Mouse (Mus musculus) kidney, adult 8-10 months (tissue): Measurements from ENCODE around the gene Gm498.

Source experiments
- DNase-seq, 2 experiments: peaks; one replicate each; pipeline ENCODE4 v3.0.0; 2022

The Gm498 gene

DNA sequence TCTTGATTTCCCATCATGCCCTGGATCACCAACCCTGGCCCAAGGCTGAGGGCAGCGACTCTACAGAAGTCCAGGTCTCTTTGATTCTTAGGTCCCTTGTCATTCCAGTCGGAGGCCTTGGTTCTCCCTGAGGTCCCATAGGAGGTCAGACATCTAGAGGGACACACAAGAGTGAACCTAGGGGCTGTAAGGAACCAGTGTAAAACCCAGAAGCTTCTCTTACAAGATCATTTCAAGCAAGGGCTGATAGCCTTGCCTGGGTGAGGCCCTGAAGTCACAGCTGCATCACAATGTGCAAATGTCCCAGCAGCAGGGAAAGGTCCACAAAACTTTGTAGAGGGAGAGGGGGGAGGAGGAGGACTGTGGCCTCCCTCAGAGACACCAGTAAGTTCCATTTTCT, at the start of gene Gm498:
TSS of gene Gm498 (plus strand) at position 301 of the 400 bp plus-strand sequence.
- DNase-seq, result no peak

DNA sequence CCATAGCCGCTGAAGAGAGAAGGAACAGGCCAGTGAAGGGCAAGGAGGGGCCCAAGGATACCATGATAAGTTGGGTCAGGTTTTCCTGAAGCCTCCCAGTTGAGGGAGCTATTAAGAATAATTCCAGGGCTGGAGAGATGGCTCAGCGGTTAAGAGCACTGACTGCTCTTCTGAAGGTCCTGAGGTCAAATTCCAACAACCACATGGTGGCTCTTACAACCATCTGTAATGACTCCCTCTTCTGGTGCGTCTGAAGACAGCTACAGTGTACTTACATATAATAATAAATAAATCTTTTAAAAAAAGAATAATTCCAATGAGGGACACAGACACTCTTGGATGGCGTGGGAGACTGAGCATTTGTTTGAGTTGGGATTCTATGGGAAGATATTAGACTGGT, 47.4 kb upstream of the Gm498 start:
- peak; percentile 19 to 23 for DNase-seq

DNA sequence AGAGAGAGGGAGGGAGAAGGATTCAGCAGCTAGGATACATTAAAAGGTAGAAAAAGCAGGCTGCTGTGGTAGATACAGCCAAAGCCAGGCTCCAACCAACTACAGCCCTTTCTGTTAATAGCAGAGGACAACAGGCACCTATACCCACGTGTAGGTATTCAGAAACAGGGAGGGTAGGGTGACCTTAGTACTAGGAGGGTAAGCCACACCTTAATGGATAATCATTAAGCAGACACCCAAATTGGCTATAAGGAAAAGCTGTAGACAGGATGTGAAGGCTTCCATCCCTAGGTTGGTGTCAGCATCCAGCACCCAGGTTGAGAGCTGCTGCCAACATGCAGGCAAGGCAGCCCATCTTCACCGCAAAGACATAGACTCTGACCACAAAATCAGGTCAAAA, 45.4 kb upstream of the Gm498 start:
- peak in 1 of 2 experiments; percentile 45 for DNase-seq

DNA sequence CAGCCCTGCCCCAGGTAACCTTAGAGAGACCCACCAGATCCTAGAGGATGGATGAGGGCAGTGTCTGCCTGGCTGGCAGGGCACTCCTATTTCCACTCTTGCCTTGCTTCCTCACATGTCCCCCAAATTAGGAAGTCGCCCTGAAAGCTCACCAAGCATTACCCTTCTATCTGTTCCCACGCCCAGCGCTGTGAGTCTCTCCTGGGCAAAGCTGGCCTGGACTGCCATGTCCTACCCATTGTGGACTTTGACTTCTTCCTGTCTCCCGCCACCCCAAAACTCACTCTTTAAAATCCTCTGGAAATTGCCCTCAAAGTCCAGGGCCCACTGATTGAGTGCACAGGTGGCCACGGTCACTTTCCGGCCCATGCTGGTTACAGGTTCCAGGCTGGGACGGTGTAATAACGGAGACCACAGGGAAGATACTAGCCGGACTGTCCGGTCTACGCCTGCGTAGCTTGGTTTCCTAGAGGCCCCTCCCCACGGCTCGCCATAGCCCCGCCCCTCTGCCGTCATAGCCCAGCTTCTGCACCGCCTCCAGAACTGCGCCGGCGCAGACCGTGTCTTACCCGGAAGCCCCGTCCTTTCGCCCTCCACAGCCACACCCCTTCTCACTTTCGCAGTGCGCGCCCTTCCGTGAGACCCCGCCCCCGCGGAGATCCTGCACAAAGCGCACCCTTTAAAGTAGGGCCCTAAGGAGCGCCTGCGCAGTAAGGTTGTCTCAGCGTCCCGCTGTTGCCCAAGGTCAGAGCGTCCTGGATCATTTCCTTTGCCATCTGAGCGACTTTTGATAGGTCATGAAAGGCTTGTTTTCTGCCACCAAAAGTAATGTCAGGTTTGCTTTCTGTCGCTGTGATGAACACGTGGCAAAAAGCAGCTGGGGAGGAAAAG, 44.0 kb upstream of the Gm498 start, which contains the start of the genes Nadsyn1 and Dhcr7:
TSS of gene Nadsyn1 (minus strand) at position 475 of the 891 bp plus-strand sequence.
TSS of gene Dhcr7 (plus strand) at position 771 of the 891 bp plus-strand sequence.
- peak; percentile 99 to 100 for DNase-seq

DNA sequence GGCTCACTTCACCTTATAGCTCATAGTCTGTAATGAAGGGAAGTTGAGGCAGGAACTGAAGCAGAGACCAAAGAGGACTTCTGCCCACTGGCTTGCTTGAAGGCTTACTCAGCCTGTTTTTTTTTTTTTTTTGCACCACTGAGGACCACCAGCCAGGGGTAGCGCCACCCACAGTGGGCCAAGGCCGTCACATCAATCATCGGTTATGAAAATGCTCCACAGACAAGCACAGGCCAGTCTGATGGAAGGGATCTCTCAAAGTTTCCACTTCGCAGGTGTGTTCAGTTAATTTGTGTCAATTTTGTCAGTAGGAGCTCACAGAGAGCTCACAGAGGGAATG, 43.4 kb upstream of the Gm498 start:
- no peak for DNase-seq

DNA sequence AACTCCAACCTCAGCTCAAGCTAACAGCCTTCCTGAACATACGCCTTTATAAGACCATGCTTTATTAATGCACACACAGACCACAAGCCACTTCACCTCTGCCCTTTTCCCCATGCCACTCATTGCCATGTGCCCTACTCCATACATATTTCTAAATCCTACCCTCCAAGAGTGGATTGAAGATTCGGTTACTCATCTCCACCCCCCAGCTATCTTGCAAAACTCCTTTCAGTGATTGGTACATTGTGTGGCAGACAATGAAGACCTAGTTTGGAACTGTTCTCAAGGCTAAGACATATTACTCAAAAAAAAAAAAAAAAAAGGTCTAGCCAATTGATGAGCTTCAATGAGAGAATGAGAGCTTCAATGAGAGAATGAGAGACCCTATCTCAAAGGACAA, 39.7 kb upstream of the Gm498 start:
- no peak for DNase-seq

DNA sequence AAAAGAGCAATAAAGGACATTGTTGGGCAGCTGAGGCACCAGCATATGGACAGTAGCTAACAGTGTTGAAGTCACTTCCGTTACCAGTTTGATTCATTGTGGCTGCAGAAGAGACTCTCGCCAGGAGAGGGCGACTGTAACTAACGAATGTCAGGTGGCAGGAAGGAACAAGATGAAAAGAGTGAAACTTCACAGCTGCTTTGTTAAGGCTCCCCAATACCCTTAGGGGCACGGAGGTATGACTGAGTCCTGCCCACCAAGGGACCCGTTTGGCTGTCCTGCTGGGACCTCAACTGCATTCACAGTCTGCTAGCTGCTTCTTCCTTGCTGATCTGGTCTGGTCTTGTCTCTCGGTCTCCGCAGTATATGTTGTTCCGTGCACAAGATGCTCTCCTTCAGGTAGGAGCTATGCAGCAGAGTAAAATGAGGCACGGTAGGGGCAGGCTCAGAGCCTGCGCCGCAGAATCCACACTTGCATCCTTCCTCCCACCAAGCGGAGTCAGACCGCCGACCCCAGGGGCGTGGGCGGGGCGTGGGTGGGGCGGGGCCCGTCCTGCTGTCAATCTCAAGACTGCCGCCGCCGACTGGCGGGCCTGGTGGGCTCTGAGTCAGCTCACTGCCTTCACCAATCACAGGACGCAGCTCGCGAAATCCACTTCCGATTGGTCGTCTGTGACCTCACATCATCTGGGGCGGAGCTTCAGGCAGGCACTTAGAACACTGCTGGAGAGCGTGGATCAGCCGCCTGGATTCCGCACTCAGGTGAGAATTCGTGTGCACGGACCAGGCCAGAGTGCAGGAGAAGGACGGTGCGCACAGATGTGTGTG, 36.9 kb upstream of the Gm498 start:
- DNase-seq, result peak; percentile 96

DNA sequence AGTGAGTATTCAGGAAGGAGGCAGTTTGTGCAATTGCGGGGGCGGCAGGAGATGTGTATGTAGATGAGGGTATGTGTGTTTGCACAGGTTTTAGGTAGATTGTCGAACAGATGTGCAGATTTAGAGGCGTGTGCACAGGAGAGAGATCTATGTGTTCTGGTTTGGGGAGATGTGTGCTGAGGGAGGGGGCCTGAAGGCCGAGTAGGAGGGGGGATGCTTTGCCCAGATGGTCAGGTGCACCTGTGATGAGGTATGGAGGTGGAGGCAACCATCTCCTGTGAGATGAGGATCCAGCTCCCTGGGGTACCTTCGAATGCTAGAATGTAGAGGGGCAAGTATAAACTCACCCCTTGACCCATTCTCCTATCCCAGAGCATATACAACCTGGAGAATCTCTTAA, 36.2 kb upstream of the Gm498 start:
- no peak for DNase-seq

DNA sequence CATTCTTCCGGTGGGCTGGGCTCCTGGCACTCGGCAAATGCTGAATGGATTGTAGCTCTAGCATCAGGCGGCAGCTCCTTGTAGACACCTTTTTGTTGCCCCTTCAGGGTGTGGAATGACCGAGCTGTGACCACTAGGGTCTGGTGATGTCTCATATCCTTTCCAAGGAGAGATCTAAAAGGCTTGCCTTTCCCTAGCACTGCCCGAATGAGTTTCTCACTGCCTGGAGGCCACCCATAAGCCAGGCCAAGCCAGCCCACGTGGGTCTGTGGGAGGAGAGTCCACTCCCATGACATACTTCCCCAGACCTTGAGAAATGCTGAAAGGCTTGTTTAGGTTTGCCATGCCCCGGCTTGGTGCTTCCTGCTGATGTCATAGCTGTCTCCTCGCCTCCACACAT, 34.4 kb upstream of the Gm498 start:
- DNase-seq, result no peak

DNA sequence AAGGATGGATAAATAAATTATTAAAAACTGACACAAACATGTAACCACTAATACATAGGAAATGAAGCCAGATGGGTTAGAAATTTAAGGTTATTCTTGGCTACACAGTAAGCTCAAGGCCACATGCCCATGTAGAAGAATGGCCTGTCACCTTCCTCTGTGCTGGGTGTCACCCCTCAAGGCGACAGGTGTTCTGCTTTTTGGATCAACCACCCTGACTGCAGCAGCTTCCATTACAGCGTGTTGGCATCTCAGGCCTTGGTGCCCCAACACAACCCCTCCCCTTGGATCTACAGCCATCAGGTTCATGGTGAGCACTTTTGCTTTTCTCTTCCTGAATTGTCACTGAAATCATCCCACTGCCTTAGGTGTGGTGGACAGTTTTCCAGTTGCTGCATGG, 34.0 kb upstream of the Gm498 start:
- no peak for DNase-seq

DNA sequence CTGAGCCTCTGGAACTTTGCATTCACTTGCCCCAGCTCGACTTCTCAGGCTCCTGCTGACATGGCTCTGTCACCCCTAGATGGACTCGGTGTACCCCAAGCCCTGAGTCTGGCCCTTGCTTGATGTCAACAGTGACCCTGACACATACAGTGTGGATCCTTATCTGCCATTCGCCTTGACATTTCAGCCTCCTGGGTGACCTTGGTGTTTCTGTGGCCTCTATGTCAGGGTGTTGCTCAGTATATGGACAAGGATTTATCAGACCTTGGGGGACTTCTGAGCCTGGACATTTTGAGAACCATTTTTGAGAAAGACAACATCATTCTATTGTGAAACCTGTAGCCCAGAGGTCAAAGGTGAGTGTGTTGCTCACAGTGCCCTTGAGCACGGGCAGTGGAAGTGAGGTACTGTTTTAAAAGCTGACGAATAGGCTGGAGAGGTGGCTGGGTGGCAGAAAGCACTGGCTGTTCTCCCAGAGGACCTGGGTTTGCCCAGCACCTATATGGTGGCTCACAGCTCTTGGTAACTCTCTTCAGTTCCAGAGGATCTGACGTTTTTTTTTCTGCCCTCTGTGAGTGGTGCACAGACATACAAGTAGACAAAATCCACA, 33.0 kb upstream of the Gm498 start:
- no peak for DNase-seq

DNA sequence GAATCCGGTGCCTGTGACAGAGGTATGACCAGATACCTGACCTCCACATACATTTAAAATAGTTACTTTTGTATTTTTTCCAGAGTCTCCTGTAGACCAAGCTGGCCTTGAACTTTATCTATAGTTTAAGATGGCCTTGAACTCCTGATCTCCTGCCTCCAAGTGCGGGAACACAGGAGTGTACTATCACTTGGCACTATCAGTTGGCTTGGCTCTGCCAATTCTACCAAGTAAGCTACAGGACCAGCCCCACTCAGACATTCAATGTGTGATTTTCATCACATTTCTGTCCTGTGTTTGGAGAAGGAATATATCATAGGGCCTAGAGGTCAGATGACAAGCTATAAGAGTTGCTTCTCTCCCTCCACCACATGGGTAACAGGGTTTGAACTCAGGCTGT, 32.3 kb upstream of the Gm498 start:
- DNase-seq, result no peak

DNA sequence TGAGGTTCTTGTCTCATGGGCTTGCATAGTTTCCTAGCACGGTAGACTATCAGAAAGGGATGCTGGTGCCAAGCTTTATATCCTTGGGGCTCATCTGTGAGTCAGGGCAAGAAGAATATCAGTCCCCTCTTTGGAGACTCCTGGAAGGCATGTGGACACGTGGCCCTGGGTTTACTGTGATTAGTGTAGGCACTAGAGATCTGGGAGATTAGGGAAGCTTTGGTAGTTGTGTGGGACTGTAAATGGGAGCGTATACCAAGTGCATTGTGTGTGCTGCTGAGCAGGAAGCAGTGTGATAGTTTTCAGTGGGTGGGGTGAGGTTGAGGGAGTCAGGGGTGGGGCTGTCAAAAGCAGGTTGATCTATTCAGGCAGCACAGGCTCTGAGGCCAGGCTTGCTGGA, 31.7 kb upstream of the Gm498 start:
- no peak for DNase-seq

DNA sequence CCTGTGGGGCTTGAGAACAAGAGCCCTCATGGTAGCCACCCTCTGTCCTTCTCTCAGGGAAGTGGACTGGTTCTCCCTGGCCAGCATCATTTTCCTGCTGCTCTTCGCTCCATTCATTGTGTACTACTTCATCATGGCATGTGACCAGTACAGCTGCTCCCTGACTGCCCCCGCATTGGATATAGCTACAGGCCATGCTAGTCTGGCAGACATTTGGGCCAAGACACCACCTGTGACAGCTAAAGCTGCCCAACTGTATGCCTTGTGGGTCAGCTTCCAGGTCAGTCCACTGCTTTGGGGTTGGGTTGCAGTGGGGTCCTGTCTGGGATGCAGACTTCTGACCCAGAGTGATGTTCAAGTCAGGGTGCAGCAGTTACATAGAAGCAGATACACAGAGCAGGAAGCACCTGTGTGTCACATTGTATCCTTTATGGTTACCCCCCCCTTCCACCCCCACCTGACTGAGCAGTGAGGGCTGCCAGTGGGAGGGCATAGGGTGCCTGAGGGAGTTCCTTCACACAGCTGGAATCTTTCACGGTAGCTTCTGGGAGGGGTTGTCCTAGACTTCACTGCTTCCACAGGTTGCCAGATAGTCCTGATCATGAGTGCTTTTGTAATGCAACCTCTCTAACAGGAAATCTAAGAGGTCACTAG, 28.8 kb upstream of the Gm498 start:
- DNase-seq, result no peak

DNA sequence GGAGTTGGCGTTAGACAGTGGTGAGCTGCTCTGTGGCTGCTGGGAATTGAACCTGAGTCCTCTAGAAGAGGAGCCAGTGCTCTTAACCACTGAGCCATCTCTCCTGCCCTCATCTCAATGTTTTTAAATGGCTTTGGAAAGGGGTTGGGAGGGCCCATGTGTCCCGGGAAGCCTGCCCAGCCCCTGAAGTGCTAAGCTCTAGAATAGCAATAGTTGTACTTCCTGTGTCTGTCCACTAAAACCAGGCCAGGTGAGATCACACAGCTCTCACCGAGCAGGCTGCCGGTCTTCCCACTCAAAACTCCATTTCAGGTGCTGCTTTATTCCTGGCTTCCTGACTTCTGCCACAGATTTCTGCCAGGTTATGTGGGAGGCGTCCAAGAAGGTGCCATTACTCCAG, 26.5 kb upstream of the Gm498 start:
- DNase-seq, result no peak

DNA sequence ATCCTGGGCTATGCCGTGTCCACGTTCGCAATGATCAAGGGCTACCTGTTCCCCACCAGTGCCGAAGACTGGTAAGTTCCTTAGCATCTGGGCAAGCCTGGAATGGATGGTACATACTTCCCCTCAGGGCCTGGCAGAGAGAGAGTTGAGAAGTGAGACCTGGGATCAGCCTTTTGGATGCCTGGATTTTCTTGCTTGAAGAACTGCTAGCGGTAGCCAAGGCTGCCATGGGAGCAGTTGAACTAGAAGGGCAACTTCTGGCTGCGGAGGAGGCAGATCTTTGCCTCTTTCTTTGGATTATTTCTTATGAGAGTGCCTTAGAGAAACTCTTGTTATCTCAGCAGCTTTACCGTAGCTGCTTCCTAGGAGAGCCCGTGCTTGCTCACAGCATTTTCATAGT, 25.3 kb upstream of the Gm498 start:
- DNase-seq, result no peak

DNA sequence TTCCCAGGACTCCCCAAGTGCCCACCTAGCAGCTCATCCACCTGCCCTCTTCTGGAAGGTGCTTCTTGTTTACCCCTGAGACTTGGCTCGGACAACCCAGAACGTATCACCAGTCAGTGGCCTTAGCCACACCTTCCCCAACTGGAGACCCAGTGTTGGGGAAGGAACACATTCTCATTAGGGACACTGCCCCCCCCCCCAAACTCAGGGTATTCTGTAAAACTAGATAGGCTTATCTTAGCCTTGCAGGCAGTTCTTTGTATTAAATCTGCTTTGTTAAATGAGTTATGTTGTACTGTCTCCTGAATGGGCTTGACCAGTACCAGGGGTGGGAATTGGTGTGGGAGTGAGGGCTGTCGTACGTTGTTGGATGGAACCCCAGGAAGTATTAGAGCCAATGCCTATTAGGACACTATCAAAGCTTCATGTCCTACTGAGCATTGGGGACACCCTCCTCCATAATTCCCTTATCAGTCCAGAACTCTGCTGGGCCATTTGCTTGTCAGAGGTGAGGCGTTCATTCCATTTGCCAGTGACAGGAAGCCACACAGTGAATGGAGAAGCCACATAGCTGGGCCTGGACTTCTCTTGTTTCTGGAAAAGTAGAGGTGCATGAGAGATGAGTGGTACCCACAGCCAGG, 18.4 kb upstream of the Gm498 start:
- no peak for DNase-seq

DNA sequence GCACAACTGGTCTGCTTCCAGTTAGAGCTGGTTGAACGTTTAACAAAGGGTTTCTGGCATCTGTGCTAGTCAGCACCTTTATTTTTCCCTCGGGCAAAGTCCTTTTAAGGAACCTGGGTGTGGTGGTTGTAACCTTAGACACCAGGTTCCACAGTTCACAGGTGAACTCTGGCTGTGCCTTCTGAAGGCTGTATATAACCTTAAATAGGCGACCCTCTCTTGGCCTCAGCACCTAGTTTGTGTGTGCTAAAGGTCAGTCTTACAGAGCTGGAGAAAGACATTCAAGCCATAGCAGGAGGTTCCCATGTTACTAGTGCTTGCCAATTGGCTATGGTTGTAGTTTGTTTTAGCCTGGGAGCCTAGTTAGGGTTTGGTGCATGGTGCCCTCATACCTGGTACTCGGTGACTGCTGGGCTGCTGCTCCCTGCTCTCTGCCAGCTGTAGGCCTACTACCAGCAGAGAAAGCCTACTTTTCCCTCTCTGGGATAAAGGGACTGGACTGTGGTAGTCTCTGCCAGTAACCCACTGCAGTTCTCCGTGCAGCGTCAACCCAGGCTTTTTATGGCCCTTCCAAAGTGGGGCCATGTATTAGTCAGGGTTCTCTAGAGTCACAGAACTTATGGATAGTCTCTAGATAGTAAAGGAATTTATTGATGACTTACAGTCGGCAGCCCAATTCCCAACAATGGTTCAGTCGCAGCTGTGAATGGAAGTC, 17.7 kb upstream of the Gm498 start:
- DNase-seq, result peak; percentile 65 to 79

DNA sequence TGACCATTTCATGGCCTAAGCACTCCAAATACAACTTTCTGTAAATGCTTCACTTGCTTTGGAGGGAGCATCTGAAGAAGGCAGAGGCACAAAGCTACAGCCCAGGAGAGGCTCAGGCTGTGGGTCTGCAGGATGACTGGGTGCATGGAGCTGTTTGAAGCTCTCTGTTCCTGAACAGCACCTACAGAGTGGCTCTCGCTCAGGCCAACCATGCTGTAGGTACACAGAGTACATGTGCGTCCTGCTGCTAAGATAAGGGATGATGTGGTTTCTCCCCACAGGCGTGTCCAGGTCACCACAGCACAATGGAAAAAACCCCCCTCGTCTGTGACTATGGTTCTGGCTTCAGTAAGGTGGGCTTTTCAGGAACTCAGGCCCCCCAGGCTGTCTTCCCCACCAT, 2.2 kb downstream of the Gm498 start:
- DNase-seq, result no peak

DNA sequence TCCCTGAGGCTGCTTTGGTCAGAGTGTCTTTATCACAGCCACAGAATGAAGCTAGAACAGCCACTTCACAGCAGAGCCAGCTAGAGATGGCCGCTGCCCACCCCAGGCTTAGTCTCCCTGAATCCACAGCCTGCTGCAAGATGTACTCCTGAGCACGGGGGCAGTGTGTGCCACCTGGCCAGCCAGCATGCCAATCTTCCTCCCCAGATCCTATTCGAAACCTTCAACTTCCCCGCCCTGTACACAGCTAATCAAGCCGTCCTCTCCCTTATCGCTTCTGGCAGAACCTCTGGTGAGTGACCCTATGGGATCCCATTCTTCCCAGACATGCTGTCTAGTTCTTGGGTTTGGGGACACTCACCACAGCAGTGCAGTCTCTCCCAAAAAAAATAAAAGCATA, 17.1 kb downstream of the Gm498 start:
- DNase-seq, result no peak

DNA sequence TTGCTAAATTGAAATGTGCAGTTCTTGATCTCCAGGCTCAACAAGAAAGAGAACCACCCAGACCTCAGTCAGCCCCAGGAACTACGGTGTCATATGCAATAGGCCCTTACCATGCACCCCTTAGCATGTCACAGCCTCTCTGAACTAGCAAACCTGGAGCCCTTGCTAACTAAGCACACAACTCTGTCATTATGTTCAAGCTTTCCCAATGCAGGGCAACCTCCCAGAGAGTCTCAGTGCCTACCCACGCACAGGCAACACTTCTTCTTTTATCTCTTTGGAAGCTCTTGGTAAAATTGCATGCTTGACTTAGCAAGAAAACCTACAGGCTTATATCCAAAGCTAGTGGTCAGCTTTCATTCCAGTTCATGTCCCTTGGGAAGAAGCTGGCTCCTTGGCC, 24.5 kb downstream of the Gm498 start:
- DNase-seq, result no peak

DNA sequence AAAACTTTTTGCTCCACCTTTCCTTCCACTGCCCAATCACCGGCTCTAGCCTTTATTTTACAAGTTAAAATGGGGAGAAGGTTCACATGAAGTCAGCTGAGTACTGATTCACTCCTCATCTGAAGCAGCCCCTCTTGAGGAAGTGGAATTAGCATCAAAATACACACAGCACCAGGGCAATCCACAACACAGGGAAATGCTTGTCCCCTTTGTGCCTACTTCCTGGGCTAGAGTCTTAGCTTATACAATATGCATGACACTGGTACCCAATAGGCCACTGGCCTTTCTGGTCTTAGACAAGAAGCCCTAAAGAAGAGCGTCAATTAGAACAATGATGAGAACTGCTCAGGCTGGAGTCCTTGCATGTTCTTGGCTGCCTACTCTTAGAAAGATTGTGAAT, 25.7 kb downstream of the Gm498 start:
- DNase-seq, result no peak
